Mouse (Mus musculus) B cell, adult 2 months (primary cell): Measurements from ENCODE around the gene Gadd45g.

Experiments
- DNase-seq, 2 experiments: peaks; one replicate each; pipeline ENCODE4 v3.0.0; 2022

Gadd45g gene

DNA sequence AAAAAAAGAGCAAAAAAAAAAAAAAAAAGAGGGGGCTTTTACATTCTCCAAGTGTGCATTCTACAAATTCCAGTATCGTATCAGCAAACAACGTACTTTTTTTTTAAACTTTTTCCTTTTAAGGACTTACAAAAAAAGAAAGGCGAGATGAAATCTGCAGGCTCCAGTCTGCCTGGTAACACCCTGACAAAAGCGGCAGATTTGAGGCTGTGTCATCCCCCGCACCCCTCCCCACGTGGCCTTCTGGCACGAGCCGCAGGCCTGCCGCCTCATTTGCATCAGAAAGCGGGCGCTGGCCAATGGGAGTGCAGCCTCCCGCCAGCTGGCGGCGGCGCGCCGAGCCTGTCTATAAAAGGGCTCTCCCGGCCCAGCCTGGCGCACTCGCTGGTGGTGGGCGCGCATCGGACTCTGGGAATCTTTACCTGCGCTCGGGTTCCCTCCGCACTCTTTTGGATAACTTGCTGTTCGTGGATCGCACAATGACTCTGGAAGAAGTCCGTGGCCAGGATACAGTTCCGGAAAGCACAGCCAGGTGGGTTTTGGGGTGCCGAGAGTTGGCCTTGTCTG, at the start of gene Gadd45g:
Gene Gadd45g (plus strand): TSS at position 378 of the 567 bp plus-strand sequence.
- peak; percentile 92 to 93 for DNase-seq

DNA sequence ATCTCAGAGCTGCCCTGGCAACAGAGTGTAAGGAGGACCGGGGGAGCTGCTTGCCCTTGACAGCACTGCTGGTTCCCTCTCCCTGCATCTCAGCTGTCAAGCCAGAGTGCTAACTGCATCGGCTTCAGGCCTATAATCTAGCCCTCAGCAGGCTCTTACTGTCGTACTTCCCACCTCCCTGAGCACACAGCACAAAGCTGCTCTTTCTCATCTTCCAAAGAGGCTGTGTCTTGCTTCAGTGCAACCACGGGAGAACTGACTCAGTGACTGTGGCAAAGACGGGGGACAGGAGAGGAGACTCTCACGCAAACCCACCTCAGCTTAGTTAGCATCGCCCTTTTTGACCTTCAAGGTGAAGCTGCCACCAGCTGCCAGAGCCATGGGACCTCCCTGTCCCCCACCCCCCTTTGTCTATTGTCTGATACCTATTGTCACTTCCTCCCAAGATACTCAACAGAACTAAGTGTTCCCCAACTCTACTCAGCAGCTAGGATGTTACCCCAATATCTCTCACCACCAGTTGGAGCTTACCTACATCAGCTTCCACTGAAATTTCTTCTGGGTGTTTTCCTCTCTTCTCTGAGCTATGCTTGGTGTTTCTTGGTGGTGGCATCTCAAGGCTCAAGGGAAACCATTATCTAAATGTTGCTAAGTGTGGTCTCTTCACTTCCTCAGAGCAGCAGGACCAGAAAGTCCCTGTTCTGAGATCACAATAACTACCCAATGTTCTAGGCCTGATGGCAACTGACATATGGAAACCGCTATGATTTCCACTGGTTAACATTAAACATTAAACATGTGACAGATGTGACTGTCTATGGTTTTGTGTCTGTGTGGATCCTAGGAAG, 48.4 kb upstream of the Gadd45g start:
- peak; percentile 69 to 70 for DNase-seq

DNA sequence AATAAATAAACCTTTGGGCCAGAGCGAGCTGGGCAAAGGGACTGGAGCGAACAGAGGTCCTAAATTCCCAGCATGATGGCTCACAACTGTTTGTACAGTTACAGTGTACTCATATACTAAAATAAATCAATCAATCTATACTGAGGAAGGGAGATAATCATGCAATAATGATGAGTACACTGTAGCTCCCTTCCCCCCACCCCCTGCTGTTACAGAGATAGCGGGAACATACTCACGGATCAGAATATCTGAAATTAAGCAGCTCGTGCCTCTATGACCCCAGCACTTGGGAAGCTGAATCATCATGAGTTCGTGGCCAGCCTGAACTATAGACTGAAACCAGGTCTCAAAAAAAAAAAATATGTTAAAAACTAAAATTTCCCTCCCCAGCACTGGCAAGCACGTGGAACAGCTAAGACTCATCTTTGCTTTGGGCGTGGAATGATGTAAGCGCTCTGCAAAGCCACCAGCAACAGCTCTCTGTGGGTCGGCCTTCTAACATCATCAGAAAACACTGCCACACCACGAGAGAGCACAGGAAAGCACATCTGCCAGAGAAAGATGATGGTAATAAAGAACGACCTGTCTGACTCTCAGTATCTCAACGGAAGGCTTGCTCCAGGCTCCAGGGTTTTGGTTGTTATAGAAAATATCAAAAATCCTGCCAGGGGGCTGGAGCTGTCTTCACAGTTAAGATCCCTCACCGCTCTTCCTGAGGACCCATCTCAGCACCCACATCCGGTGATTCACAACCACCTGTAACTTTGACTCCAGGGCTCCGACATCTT, 46.5 kb upstream of the Gadd45g start:
- no peak for DNase-seq

DNA sequence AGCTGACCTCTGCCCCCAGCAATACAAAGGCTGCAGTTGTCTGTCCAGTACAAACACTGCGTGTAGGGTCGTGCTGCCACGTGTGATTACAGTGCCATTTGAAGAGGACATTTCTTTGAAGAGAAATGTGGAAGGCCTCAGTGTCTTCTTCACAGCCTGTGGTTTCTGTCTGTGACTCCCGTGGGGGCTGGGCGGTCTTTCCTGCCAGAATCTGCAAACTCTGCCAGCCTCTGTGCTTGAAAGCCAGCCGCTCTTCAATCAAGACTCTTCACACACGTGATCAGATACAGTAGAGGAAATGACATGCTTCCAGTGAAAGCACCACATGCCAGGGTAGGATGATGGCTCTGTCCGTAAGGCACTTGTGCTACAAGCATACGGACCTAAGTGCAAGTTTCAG, 45.6 kb upstream of the Gadd45g start:
- DNase-seq, result peak; percentile 82 to 86

DNA sequence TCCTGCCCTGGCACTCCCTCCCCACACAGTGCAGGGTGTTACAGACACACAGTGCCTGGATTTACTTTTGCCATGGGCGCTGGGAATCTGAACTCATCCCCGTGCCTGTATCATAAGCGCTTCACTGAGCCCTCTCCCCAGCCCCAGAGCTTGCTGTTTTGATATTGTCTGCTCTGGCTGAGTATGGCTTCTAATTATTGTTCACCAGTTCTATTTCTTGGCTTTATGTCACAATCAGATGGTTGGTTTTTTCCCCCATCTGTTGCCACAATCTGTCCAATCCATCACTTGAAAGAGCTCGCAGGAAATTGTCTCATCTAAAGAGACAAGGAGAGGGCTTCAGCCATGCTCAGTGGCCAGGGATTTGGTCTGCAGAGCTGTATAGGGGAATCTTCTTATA, 40.8 kb upstream of the Gadd45g start:
- no peak for DNase-seq

DNA sequence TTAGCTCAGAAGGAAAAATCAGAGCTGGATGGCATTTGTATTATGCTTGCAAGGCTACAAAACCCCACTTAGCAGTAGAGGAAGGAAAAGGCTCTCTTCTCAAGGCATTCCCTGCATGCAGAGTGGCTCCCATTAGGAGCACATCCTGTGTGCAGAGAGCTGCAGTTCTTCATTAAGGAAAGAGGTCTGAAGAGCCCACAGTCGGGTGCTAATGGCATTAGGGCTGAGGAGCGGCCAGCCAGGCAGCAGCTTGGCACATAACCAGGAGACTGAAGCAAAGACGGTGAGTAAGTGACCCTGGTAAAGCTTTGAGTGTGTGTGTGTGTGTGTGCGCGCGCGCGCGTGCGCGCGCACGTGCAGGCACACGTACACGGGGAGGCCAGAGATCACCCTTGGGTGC, 40.3 kb upstream of the Gadd45g start:
- no peak for DNase-seq

DNA sequence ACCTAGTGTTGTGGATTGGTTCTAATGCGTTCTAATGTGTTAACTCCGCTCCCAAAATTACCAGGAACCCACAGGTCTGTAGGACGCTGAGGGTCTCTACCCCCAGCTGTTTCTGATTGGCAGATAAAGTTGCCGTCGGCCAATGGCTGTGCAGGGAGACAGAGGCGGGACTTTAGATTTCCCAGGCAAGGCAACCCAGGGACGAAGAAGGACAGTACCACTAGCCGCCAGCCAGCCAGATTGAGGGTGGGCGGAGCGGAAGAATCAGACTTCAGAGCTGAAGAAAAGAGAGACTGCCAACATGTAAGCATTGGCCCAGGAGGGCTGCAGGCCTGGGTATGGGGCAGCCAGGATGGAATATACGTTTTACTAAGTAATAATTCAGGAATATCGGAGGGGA, 38.3 kb upstream of the Gadd45g start:
- DNase-seq, result no peak

DNA sequence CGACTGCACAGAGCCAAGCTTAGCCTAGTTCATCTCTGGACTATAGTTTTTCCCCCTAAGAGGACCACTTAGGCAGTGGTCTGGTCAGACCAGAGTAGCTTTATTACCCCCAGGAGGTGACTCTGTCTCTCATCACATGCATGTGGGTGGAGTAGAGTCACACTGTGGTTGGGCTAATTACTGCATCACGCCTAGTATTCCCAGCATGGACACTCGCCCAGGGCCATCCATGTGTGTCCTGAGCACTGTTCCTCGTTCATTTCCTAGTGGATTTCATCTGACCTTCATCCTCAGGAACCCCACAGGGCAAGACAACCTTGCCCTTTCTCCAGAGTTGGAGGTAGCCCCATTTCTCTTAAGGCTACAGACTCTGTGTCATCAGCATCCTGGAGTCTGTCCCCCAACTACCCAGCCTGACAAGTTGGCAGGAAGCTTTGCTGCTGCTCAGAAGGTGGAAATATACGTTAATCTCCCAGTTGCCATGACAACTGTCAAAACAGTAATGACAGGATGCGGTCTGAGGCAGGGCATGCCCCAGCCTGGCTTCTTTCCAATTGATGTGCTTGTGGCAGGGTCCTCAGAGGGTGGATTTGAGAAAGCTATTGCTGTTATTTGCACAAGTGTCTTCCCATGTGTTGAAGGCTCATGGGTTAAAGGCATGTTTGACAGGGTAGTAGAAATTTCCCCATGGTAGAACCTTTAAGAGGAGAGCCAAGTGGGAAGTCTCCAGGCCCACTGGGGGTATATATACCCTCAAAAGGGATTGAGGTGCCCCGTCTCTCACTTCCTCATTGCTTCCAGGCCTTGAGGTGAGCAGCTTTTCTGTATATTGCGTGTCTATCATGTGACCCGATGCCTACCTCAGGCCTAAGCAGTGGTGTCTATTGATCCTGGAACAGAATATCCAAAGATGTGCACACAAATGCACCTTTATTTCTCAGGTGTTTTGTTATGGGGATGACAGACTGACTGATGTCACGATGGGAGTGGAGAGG, 32.6 kb upstream of the Gadd45g start:
- peak; percentile 81 to 83 for DNase-seq

DNA sequence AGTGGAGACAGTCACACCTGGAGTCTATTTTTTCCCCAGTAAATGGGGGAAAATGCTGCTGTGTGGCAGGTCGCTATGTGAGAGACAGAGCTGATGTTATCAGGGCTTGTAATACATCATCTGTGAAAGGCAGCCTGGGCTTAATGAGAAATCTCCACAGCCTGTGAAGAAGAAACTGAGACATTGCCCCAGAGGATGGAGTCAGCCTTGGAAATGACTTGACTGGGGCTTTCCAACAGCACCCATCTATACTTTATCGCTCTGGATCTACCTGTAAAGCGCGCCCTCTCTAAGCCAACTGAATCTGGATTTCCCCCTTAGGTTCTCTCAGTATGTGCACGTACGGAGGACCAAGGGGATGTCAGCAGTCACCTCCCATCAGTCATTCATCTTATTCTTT, 31.8 kb upstream of the Gadd45g start:
- no peak for DNase-seq

DNA sequence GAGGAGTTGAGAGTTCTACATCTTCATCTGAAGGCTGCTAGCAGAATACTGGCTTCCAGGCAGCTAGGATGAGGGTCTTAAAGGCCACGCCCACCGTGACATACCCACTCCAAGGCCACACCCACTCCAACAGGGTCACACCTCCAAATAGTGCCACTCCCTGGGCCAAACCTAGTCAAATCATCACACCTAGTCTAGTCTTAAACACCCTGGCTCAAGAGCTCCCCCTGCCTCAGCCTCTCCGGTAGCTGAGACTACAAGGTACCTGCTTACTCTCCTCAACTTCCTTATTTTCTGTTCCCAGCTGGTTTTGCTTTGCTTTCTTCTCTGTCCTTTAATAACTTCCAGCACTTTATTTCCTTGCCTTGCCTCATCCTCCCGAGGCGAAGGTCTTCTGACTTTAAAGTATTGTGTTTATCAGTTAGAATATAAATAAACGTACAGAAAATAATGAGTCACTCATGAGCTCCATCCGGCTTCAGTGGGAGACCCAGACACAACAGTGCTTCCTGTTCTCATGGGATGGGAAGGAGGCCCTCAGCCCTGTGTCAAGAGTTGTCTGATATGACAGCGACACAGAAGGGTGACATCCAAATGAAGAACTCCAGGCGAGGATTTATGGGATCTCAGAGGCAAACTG, 30.5 kb upstream of the Gadd45g start:
- peak; percentile 85 to 88 for DNase-seq

DNA sequence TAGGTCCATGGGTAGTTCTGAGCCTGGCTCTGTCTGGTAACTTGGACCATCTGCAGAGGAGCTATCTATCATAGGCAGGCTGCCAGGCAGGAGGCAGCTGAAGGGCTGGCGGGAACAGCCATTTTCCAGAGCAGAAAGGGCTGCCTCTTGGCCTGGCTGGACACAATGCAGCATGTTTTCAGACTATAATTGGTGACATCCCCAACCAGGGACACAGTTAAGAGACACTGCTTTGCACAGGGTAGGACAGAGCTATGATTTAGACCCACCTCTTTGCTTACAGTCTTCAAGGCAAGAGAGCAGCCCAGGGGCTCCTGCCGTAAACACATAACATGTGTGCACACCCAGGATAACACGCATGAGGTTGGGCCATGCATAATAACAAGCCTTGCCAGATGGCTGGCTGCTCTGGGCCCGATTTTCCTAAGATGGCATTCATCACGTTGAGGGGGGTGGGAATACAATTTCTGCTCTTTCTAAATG, 29.9 kb upstream of the Gadd45g start:
- DNase-seq, result no peak

DNA sequence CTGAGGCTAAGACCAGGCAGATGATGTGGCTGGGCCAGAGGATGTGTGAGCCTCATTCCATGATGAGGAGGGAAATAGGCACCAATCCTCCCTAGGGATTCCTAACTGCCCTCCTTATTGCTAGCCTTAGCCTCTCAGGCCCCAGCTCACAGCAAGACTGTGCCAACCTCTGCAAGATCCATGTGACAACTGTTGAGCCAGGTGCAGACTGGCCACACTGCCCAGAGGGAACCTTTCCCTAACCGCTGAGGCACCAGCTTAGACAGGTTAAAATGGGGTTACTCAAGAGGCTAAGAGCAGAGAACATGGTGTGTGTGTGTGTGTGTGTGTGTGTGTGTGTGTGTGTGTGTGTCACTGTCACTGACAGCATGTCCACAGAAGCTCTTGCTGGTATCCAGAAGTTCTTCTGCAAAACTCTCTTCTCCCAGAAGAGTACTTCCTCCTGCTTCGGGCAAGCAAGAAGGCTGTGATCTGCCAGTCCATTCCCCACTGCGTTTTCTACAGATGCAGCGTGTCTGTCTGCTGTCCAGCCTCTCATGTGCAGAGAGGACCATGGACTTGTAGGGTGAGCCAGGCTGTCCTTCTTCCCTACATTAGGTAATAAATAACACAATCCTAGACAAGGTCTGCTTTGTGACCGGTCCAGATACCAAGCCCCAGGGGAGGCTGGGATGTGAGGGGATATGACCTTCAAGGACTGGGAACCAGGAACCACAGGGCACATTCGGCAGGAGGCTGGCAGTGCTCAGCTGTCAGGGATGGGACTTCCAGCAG, 28.1 kb upstream of the Gadd45g start:
- DNase-seq, result no peak

DNA sequence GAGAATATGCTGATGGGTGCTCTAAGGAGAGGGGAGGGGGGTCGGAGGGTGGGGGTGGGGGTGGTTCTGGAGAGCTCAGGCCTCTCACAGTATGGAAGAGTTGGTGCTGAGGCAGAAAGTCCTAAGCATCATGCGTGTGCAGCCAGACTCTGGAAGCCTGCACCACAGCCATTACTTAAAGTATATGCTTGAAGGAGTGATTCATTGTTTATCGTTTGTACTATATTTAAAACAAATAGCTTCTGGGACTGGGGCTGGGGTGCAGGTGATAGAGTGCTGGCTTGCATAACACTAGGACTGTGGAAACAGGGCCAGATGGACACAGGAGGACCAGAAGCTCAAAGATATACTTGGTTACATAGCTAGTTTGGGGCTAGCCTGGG, 27.5 kb upstream of the Gadd45g start:
- no peak for DNase-seq

DNA sequence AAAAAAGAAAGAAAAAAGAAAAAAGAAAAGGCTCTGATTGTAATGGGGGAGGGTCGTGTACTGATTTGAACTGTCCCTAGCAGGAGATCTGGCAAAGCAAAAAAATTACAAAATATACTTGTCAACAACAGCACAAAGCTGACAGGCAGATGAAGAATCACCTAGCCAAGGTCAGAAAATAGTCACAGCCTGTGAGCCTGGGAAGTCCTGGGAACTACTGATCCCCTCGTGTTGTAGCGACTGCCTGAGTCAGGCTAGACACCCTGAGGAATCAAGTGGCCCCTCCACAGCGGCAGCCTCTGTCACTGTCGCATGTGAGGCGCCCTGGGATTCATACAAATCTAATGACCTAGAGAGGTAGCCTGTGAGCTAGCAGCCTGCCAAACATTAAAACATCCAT, 27.1 kb upstream of the Gadd45g start:
- DNase-seq, result no peak

DNA sequence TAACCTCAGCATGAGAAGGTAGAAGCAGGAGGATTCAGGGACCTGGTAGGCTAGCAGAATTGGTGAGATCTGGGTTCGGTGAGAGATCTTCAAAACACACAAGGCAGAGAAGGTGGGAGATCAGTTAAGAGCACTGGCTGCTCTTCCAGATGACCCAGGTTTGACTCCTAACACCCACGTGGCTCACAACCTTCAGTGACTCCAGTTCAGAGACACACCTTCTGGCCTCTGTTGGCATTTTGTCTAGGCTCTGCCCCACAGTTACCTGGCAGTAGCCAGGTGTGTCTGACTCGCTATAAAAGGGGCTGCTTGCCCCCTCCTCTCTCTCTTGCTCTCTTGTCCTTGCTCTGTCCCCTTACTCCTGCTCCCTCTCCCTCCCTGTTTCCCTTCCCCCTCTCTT, 24.5 kb upstream of the Gadd45g start:
- no peak for DNase-seq

DNA sequence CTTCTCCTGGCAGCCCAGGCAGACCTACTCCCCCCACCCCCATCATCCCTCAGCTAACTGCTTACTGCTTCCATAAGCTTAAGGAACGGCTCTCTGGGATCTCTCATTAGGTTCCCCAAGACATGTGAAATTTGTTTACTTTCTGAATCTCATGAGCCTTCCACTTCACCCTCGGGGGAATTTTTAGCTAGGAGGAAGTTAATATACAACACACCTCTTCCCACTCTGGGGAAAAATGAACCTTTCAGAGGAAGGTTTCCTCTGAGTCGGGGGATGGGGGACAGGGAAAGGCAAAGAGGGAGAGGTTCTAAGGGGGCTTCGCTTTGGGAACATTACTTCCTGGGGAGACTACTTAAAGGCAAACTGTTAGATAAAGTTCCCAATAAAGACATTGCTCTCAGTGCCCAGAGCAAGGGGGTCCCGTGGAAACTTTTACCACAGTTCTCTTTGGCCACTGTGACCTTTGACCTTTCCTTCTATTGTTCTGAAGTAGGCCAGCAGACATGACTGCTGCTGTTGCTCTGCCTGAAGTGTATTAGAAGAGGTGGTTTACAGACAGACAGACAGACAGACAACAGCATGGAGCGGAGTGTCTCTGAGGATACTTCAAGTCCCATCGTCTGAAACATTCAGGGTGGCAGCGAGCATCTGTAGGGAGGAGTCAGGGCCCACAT, 22.5 kb upstream of the Gadd45g start:
- DNase-seq, result no peak

DNA sequence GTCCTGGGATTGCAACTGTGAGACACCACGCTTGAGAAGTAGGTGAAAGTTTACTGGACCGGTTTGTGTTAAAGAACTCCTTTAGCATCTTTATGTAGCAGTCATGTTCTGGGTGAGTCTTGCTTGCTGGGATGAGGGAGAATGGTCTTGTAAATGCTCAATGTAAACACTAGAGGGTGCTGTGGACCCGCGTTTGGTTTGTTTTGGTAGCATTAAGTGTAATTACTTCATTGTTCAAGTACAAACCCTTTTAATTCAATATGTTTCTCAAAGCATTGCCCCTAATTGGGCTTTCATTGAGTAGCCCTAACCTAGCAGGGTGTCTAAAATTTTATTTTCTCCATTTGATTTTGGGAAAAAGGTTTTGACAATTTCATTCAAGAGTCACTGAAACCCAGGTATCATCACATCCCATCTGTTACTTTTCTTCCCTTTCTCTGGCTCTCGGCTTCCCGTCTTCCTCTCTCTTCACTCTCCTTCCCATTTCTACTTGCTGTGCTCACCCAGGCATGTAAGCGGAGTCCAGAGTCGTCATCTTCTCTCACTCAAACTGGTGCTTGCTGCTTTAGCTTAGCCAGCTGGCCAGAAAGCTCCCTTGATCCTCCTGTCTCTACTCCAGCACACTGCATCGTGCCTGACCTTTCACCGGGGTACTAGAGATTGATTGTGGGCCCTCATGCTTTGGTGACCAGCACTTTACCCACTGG, 15.6 kb upstream of the Gadd45g start:
- DNase-seq, result peak; percentile 69 to 74

DNA sequence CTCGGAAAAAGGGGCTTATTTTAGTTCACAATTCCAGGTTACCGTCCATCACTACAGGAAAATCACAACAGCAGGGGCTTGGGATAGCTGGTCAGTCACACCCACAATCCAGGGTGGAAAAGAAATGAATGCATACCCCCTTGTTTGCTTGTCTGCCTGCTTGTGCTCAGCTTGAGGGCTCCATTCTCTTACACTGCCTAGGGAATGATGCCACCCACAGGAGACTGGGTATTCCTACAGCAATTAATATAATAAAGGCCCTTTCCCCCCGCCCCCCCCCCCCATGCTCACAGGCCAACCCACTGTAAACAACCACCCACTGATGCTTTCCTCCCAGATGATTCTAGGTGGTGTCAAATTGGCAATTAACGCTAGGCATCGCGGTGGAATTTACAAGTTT, 14.0 kb upstream of the Gadd45g start:
- no peak for DNase-seq

DNA sequence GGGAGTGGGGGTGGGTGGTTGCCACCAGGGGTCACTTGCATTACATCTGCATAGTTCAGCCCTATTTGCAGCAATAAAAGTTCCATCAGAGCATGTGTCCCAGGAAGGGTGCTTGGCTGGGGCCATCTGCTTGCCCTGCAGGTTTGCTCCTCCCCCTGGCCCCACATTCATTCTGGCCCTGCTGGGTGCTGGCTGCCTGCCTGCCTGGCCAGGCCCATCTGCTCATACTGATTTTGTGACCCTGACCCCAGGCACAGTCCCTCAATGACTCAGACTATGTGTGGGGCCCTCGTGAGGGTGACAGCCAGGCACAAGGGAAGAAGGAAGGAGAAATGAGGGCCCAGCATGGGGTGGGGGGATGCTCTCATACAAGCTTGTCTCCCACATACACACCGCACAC, 12.9 kb upstream of the Gadd45g start:
- no peak for DNase-seq

DNA sequence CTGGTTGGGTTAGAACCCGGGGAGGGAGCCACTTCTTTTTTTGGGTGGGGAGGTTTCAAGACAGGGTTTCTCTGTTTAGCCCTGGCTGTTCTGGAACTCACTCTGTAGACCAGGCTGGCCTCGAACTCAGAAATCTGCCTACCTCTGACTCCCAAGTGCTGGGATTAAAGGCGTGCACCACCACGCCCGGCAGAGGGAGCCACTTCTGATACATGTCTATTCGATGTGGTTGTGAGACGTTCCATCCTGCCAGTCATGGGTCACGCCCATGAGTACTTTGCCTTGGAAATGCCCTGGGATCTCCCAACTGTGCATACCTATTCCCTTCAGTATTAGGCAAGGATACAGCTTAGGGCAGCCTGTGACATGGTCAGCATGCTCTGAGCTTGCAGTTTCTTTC, 12.5 kb upstream of the Gadd45g start:
- peak; percentile 41 to 45 for DNase-seq
